Comparison of ENCODE assay signal across 8 mouse cellular contexts in genomic region chr12:44330216-44330719, GRCm38 (mm10). TPM values are rescaled to one million over a fixed set of nuclear protein-coding genes. Genes with fewer than 3 reads are reported as not detected.
DNase-seq lines count a peak whose midpoint lies in the region; ATAC-seq and TF ChIP-seq lines count a peak whose summit lies in the region.

No protein-coding gene starts in this region.

- peaks cover 48% of the 10 kb centered on the region for H3K27me3 ChIP-seq in megakaryocyte, embryonic 14.5 days (replicated peaks)
- no peaks in the 10 kb centered on the region for H3K27me3 ChIP-seq in hindbrain, postnatal 0 days (ENCODE audit: insufficient read depth, low read length)
- no peaks in the 10 kb centered on the region for H3K27me3 ChIP-seq in neural tube, embryonic 14.5 days (ENCODE audit: control insufficient read depth, insufficient read depth, low read length)

- no peaks in the 10 kb centered on the region for H3K36me3 ChIP-seq in megakaryocyte, embryonic 14.5 days (replicated peaks; ENCODE audit: low read length)
- H3K36me3 ChIP-seq in hindbrain, postnatal 0 days (ENCODE audit: insufficient read depth, low read length): no peaks in the 10 kb centered on the region
- H3K36me3 ChIP-seq in neural tube, embryonic 14.5 days (ENCODE audit: control insufficient read depth, insufficient read depth, low read length): no peaks in the 10 kb centered on the region

- peak overlapping the region; percentile 82 for H3K4me2 ChIP-seq in hindbrain, postnatal 0 days (ENCODE audit: low read depth, low read length)
- H3K4me2 ChIP-seq in neural tube, embryonic 14.5 days (ENCODE audit: low read depth, low read length): peak overlapping the region; percentile 78

- peaks cover 24% of the 10 kb centered on the region for H3K4me1 ChIP-seq in megakaryocyte, embryonic 14.5 days
- peaks cover 9% of the 10 kb centered on the region for H3K4me1 ChIP-seq in hindbrain, postnatal 0 days (ENCODE audit: insufficient read depth, low read length)
- peaks cover 6% of the 10 kb centered on the region; the same call in 1 of the 2 replicates for H3K4me1 ChIP-seq in neural tube, embryonic 14.5 days (ENCODE audit: control insufficient read depth, insufficient read depth, low read length)

- DNase-seq in cerebellum, adult 18-20 months: peak; percentile 30 to 35
- no peak for DNase-seq in cerebellum, adult 11 months
- DNase-seq in hindbrain, postnatal 0 days (ENCODE audit: low spot score): peak; percentile 57
- DNase-seq in adrenal gland, postnatal 36 days: no peak
- no peak for DNase-seq in adipocyte (ENCODE audit: low spot score)

- H3K27ac ChIP-seq in hindbrain, postnatal 0 days: peak overlapping the region; percentile 90
- peak overlapping the region; percentile 95 for H3K27ac ChIP-seq in neural tube, embryonic 14.5 days (ENCODE audit: low read depth, low read length)

- TF ChIP-seq CTCF in hindbrain, postnatal 0 days (IDR thresholded peaks at IDR 0.05; ENCODE audit: low read depth): peak; percentile 40

- peak overlapping the region; percentile 93 for H3K4me3 ChIP-seq in megakaryocyte, embryonic 14.5 days (replicated peaks)
- H3K4me3 ChIP-seq in hindbrain, postnatal 0 days (ENCODE audit: low read length): peak overlapping the region; percentile 59
- H3K4me3 ChIP-seq in neural tube, embryonic 14.5 days (ENCODE audit: low read depth, low read length): peak overlapping the region; percentile 83

- no peaks in the 10 kb centered on the region for H3K9me3 ChIP-seq in megakaryocyte, embryonic 14.5 days
- H3K9me3 ChIP-seq in hindbrain, postnatal 0 days (ENCODE audit: low read length): no peaks in the 10 kb centered on the region
- H3K9me3 ChIP-seq in neural tube, embryonic 14.5 days (ENCODE audit: control insufficient read depth, low read length): no peaks in the 10 kb centered on the region

- peak overlapping the region; percentile 88 for H3K9ac ChIP-seq in hindbrain, postnatal 0 days (replicated peaks; ENCODE audit: low read length)
- H3K9ac ChIP-seq in neural tube, embryonic 14.5 days (replicated peaks; ENCODE audit: low read depth, low read length): peak overlapping the region; percentile 83

- WGBS in hindbrain, postnatal 0 days: 0% methylated on average over 9 of the region's 9 CpGs
- WGBS in neural tube, embryonic 14.5 days: 2% methylated on average over 9 of the region's 9 CpGs

- no peak for ATAC-seq in megakaryocyte, adult 5-6 weeks (ENCODE audit: poor library complexity, severe bottlenecking)
- ATAC-seq in hindbrain, postnatal 0 days: 0 out of 2 replicates have a peak, but pooled peaks have one; percentile 3
- peak; percentile 2; the same call in 1 of the 2 replicates for ATAC-seq in neural tube, embryonic 14.5 days (ENCODE audit: low read depth)

RNA-seq across cellular contexts. Expression of gene Nrcam, which starts 1.6 kb away (rescaled TPM):
- 0.31 and 1.2 TPM in 2 replicates for polyA plus RNA-seq in megakaryocyte, embryonic 14.5 days (2012; ENCODE audit: insufficient read depth, low replicate concordance)
- total RNA-seq in megakaryocyte, adult 5-6 weeks (2015): not detected in 2 replicates
- not detected in 2 replicates for total RNA-seq in megakaryocyte, adult 5-6 weeks (2017)
- 163 and 192 TPM in 2 replicates for total RNA-seq in hindbrain, postnatal 0 days (2014; rRNA removed)
- polyA plus RNA-seq in hindbrain, postnatal 0 days (2015; fragmentation: Nextera tagmentation; extraction: Ambion mirVana): 113 and 117 TPM in 2 replicates
- 136 and 175 TPM in 2 replicates for polyA plus RNA-seq in neural tube, embryonic 14.5 days (2014; fragmentation: Nextera tagmentation; extraction: Ambion mirVana)
- 1 to 10 TPM; 2.5 to 3.7 TPM for total RNA-seq in adrenal gland, postnatal 36 days (2021)

Comparison
In these comparisons a context has a peak if more than half of its experiments do, and no peak if none do; other contexts are left out.
1. DNase-seq: peak in cerebellum, adult 18-20 months (2 of 2) and hindbrain, postnatal 0 days (single experiment); none in cerebellum, adult 11 months (single experiment), adrenal gland, postnatal 36 days (0 of 2) and adipocyte (single experiment).
2. RNA of gene Nrcam, which starts 1.6 kb away (total RNA-seq): 163 to 192 TPM in hindbrain, postnatal 0 days; 2.5 to 3.7 TPM in adrenal gland, postnatal 36 days and not detected in megakaryocyte, adult 5-6 weeks; every median in the first group is over 10 times any median in the second.
3. Peak in every context shown above with its lines, with median percentiles within 50 percentile points of each other: H3K4me3 ChIP-seq.